Mouse (Mus musculus) kidney, adult 11 months (tissue): Measurements from ENCODE around the gene Hebp1.

ENCODE experiments used
- DNase-seq: peaks from one replicate; pipeline ENCODE4 v3.0.0; 2022

The Hebp1 gene

DNA sequence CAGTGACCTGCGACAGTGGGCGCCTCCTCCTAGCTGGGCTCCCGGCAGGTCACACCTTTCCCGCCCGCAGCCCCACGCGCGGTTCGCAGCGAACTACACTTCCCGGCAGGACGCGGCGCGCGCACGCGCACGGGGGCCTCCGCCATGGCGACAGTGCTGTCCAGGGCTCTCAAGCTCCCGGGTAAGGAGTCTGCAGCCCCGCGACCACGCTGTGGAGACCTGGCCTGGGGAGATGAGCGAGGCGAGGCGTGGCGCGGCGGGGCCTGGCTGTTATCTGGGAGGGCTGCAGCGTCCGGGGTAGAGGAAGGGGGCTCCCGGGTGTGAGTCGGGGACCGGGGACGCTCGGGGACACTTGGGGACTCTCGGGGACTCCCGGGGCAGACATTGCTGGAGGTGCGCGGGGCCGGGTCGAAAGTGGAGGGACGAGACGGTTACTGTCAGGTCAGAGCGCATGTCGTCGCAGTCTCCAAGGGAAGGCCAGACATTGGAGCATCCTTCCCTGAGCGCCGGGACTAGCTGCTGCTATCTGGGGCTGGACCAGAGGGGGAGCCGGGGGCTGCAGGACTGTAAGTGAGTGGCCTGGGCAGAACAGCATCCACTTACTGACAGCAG is at the start of gene Hebp1, which contains the start of gene Fam234b:
Gene Hebp1, minus strand, starts transcription at position 102 of the 612 bp plus-strand sequence.
Gene Fam234b, plus strand, starts transcription at position 57 of the 612 bp plus-strand sequence.
- DNase-seq, result peak; percentile 82

DNA sequence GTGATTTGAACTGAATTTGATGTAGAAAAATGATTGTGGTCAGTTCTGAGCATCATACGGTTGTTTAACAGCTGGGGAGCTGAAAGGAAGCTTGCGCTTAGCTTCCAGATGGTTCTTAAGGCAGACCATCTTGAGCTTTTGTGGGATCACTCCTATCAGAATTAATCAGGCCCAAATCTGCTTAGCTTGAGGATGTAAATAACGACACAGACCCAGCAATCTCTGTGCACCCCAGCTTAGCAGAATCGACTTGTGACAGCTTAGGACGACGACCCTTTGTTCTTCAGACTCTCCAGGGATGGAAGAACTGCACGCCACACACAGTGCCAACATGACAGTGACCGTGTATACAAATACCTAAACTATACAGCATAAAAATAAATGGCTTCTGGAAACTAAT is 47.8 kb upstream of the Hebp1 start:
- DNase-seq, result no peak

DNA sequence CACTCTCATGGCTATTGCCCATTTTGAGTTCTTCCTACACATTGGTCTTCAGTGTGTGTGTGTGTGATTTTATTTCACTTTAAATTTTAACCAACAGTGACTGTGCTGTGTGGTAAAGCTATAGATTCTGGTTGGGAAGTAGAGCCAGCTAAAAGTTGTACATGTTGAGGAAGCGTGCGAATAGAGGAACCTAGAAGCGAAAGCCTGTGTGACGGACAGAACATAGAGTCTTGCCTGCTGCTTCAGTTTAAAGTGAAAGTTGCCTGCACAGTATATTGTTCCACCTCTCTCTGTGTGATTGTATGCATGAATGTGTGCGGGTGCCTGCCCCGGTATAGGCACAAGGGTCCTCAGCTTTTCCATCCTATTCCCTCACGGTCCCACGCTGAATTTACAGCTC is 42.5 kb upstream of the Hebp1 start:
- DNase-seq, result no peak

DNA sequence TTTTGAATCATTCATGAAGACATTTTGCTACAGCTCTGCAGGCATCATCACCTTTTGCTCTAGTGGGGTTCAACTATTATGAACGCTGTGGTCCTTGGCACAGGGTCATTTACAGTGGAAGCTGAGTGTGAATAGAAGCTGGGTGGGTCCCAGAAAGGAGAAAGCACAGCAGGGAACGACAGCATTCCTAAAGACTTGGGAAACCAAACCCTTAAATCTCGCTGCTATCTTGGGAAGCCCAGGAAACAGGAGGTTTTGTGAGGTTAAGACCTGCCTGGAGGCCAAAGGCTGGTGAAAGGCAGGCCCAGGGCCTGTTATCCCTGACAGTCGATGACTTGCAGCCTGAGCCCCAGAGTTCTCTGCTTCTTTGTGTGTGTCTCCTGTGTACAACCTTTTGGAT is 40.4 kb upstream of the Hebp1 start:
- DNase-seq, result no peak

DNA sequence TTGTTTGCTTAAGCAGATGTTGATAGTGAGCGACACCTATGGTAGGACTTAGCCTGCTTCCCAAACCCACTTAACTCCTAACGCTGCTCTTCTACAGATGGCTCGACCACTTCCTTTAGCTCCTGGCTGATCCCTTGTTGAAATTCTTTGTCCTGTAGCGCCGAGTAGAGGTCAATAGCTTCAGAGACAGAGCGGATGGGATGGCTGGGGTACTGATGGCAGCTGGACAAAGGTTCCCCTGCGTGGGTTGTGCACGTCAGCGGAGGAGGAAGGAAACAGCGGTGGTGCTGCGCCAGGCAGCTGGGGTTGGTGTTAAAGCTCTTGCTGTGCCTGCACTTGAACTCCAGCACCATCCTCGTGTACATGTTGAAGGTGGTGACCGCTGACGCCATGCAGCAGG is 39.5 kb upstream of the Hebp1 start:
- no peak for DNase-seq

DNA sequence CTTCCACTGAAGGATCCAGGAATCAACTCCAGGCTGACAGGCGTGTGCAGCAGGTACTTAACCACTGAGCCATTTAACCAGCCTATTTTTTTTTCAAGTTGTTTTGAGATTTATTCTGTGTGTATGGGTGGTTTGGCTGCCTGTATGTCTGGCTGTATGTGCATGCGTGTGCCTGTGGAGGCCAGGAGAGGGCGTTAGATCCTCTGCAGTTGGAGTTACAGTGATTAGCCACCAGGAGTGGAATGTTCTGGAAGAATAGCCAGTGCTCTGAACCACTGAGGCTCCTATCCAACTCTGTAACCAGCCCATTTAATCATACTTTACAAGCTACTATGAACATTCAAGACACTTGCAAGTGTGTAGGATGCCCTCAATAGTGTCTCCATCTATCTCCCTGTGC is 38.8 kb upstream of the Hebp1 start:
- DNase-seq, result no peak

DNA sequence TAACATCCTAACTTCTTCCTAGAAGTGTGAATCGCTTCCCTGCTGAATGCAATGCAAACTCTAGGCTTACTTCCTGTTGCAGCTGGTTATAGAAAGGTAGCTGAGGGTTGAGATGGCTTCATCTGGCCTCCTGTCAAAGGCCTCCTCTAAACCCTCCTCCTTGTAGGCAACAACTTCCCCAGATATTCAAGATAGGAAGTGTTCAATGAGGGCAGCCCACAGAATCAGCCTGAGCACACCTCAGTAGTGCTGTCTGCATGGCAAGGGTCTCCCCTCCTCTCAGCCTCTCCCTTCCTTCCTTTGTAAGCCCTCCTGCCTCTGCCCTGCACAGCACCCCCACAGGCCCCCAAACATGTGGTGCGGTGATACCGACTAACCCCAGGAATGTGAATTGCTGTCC is 37.9 kb upstream of the Hebp1 start:
- DNase-seq, result no peak

DNA sequence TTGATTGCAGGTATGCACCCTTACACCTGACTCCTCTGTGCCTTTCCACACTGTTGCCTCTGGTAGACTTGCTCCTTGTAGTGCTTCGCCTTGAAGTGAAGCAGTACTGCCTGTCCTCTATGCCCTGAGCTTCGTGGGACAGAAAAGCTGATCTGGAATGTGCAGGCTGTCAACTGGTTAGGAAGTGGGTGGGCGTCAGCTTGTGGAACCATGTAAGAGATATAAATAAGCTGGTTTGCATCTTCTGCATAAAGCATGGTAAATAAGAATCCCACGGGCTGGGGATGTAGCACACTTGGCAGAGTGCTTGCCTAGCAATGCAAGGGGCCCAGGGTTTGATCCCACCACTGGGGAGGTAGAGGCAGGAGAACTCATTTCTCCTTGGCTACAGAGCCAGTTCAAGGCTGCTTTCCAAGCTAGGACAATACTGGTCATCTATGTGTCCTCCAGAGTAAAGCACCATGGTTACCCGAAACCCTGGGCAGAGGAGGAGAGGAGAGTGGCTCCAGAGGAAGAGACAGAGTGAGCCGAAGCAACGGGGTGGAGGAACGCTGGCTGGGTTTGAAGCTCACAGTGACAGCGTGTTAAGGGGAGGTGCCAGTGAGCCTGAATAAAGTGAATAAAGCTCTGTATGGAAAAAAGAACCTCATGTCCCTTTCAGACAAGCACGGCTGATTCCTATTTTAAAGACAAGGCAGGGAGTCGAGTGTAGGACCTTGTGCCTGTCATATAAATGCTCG is 34.8 kb upstream of the Hebp1 start:
- no peak for DNase-seq

DNA sequence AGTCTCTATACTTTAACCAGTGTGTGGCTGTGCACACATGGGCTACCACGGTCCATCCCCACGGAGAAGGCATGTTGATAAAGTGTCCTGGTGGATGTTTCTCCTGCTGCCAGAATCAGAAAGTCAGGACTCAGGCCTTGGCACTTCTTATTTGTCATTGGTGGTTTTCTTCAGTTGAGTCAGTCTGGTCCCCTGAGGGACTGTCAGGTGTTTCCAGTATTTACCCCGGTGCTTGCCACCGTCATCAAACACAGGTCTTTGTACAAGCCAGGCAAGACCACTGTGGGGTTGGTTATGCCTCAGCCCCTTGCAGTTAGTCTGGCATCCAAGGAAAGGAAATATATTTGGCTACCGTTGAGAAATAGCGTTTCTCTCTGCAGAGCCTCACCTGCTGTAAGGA is 32.8 kb upstream of the Hebp1 start:
- no peak for DNase-seq

DNA sequence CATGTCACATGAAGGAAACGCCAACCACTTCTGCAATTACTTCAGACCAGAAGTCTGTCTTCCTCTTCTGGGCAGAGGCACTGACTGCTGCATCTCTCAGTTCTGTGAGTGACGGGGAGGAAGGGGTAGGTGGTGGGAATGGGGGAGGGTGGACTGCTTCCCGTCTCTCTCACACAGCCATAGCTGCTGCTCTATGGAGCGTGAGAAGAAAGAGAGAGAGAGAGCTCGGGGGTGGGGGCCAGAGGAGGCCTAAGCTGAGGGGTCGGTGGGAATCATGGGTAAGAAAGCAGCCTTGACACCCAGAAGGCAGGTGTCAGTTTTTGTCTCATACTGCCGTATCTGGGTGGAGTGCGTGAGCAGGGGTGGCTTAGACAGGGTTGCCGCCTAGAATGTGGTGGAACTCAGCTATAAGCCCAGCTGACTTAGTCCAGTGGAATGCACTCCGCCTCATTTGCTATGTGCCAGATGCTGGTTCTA is 30.7 kb upstream of the Hebp1 start:
- no peak for DNase-seq

DNA sequence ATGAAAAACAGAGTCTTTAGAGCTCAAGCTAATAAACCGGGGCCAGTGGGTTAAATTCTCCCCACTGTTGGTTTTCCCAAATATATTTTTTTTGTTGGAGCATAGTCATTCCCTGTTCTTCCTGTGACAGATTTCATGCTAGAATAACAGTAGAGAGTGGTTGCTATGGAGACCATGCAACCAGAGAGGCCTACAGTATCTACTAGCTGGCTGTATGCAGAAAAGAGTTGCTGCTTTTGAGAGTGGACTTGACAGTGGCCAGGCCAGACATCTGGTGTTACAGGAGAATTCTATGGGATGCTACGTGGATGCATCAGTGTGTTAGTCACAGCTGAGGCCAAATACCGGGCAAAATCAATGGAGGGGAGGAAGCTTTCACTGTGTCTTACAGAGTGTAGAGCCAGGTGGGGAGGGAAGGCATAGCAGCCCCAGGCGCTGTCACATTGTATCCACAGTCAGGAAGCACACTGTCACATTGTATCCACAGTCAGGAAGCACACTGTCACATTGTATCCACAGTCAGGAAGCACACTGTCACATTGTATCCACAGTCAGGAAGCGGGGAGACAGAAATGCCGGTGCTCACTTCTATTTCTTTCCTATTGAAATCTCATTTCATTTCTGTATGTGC is 26.1 kb upstream of the Hebp1 start:
- no peak for DNase-seq

DNA sequence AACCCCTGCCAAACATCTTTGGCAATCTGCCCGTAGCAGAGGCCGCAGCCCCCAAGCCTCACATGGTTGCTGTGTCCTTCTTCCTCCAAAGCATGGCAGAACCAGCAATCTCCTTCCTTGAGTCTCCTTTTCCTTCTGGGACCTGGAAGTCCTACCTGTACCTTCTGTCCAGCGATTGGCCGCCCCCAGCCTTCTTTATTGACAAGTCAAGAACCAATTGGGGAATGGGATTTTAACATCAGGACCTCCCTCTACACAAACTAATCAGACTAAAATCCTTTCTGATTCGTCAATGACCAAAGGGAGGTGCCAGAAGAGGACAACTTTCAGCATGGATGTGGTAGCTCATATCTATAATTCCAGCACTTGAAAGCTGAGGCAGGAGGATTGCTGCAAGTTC is 22.1 kb upstream of the Hebp1 start:
- no peak for DNase-seq

DNA sequence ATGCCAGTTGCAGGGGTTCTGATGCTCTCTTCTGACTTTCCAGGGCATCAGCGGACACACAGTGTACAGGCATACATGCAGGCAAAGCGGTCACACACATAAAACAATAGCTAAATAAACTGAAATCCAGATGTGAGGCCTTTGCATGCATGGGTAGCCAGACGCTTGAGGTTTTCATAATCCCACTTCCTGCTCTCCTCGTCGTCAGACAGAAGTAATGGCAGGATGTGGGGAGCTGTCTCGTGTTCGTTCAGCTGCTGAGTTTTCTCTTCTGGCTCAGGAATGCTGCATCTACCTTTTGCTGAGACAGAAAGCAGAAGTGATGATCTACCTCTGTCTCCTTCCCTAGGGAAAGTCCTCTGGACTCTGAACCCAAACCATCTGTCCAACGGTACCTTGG is 20.5 kb upstream of the Hebp1 start:
- no peak for DNase-seq

DNA sequence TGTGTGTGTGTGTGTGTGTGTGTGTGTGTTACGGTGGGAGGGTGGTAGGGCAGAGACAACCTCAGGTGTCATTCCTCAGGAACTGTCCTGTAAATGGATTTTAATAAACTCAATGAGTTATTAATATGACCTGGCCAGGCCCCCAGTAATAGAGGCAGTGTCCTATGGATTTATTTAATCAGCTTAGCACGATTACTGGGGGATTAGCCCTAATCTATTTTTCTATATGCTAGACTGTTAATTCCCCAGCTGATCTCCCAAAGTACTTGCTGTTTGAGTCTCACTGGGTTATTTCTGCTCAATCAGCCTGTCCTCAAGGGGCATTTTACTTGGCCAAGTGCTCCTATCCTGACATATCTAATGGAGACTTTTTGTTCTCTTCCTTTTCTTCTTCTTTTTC is 14.8 kb upstream of the Hebp1 start:
- DNase-seq, result no peak

DNA sequence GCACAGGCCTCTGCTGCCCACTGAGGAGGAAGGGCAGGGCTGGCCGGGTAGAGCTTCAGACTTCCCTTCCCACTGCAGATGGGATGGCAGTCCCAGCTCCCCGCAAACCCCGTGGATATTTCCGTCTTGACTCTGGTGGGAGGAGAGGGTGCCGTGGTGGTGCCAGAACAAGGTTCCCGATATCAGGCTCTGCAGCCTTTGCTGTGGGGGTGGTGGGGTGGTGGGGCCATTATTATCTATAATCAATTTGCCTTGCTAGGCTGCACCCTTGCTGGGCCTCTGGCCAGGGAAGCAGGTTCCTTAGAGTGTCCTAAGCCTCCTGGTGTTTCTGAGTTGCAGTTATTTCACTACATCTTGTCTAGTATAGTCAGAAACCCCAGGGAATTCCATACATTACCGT is 13.3 kb upstream of the Hebp1 start:
- DNase-seq, result no peak

DNA sequence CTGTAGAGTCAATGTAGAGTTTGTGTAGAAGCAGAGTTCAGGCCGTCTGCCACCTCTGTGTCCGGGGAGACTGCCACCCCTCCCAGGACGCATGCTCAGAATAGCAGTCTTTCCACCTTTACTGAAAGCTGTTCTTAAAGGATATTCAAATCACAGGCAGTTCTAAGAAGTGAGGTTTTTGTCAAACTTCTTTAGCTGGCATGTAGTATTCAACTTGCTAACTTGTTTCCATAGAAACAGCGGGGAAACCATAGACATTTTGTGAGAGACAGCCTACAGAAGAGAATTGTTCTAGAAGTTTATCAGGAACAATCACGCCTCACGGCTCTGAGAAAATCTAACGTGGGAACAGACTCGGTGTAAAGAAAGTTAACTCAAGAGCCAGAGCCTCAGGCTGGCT is 9.1 kb upstream of the Hebp1 start:
- DNase-seq, result no peak

DNA sequence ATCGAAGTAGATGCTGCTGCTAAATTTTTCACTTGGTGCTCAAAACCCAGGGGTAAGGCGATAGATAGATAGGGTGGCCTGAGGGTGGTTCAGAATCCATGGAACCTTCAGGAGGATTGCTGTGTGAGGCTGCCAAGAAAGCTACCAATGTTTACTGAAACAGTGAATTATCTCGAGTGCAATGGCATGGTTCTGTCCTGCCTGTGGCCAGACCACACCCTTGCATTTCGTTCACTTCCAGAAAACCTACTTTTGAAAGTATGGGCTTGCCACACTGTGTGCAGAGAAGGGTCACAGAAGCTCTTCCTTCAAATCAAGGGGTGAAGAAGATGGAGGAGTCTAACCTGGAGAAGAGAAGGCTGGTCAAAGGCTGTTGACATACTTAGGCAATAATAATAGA is 8.0 kb upstream of the Hebp1 start:
- DNase-seq, result no peak

DNA sequence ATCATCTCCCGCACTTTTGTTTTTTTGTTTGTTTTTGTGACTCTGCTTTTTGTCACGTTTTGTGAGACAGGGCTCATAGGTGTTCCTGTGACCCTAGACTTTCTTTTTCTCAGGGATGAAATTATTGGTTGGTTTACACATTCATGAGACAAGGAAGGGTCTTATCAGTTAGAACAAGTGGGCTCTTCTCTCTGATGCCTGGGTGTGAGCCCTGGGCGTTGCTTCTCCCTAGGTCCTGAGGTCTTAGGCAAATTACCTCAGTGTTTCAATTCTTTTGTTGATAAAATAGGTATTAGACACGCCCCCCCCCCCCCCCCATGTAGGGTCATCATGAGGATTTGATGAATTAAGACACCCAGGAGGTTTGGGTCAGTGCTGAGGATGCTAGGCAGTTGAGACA is 7.0 kb upstream of the Hebp1 start:
- no peak for DNase-seq

DNA sequence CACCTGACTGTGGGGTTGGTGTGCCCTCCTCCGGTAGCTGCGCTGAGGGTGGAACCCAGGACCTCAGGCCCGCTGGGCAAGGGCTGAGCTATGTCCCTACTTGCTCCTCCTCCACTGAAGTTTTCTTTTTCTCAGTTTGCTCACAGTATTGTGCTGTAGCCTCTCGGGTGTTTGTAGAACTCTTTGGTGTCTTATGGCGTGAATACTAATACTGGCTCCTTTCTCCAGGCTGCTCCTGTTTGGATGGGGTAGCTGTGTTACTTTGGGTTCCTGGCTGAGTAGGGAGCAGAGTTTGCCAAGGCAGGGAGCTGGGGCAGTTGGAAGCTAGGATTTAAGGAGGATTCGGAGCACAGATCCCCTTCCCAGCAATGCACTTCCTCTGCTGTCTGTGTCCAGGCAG is 5.9 kb upstream of the Hebp1 start:
- DNase-seq, result no peak

DNA sequence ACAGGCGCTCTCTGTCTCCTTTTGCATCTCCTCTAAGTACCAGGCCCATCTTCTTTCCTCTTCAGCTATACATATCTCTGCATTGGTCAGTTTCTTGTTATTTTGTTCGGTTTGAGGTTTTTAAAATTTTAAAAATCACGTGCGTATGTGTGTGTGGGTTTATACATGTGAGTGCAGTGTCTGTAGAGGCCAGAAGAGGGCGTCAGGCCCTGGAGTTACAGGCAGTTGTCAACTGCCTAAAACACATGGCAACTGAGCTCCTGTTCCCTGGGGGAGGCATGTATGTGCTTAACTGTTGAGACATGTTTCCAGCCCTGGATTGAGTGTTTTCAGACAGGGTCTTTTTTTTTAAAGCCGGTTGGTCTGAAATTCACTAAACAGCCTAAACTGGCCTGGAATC is 4.8 kb upstream of the Hebp1 start:
- DNase-seq, result no peak

DNA sequence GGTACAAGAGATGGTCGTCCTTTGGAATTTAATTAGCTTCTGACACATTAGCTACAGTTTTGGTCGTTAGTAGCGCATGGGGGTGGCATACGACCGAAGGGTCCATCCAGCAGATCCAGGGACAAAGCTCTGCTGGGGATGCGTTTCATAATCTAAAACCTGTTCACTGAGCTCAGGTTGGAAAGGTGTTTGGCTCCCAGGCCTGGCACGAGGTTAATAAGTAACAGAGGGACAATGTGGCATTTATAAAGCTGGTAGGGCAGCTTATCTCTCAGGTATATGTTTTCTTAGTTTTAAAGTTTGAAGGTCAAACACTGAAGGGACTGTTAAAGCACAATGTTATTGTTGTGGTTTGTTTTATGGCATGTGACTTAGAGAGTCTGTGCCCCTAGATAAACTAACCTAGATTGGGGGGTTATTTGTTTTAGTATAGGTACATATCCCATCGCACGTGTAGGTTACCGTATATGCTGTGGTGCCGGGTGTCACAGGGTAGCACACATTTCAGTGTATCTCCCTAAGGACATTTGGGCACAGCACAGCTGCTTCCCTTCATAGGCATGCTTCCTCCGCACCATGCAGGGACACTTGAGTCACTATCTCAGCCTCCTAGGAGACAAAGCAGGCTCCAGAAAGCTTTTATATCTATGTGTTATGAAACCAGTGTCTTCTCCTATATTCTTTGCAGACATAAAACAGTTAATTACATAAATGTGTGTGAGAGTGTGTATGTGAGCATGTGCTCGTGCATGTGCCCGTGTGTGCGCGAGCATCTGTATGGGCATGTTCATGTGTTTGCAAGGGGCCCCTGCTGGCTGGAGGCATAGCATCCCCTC is 2.5 kb upstream of the Hebp1 start:
- DNase-seq, result peak; percentile 56

DNA sequence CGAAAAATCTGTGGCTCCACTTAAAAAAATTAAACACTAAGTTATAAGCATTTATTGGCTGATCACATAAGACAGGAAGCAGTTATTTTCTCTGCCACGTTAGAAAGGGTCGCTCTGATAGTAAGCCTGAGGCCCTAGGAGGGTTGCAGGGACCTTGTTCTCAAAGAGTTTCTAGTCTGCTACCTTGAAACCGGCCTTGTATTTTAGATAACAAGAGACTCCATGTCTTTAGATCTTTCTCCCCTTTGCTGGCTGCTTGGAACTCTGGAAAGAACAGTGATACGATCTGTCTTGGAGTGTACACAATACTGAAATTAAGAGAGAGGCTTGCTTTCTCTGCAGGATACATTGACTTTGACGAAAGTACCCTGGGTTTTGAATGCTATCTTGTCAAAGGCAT is 904 bp upstream of the Hebp1 start:
- no peak for DNase-seq

DNA sequence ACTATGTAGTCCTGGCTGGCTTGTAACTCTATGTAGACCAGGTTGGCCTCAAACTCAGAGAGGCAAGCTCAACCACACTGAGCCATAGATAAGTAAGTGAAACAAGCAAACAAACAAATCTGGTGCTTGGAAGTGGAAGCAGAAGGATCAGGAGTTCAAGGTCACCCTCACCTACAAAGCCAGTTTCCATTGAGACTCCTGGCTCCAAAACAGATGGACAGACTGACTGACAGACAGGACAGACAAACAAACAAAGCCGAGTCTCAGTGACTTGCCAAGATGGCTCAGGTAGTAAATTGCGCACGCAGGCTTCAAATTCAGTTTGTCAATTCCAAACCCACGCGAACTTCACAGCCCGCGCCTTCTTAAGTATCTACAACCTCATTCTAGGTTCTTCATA is 376 bp downstream of the Hebp1 start:
- no peak for DNase-seq
